Comparison of ENCODE assay signal across 7 mouse cellular contexts in genomic region chr15:38373797-38374196, GRCm38 (mm10).
A peak's percentile ranks its signal among the peaks of the same experiment; 100 is the strongest.
DNase-seq lines count a peak whose midpoint lies in the region; ATAC-seq lines count a peak whose summit lies in the region.

No protein-coding gene starts in this region.

- H3K4me1 ChIP-seq in embryonic facial prominence, embryonic 12.5 days: no peaks in the 10 kb centered on the region
- peaks cover 11% of the 10 kb centered on the region for H3K4me1 ChIP-seq in liver, embryonic 13.5 days (replicated peaks)
- peaks cover 16% of the 10 kb centered on the region for H3K4me1 ChIP-seq in stomach, embryonic 15.5 days

- 5% methylated on average over 21 of the region's 21 CpGs for WGBS in embryonic facial prominence, embryonic 12.5 days
- 6% methylated on average over 21 of the region's 21 CpGs for whole genome bisulfite sequencing in liver, embryonic 13.5 days (ENCODE audit: insufficient replicate concordance)
- WGBS in stomach, embryonic 15.5 days: 6% methylated on average over 21 of the region's 21 CpGs

- no peaks in the 10 kb centered on the region for H3K36me3 ChIP-seq in embryonic facial prominence, embryonic 12.5 days
- no peaks in the 10 kb centered on the region for H3K36me3 ChIP-seq in liver, embryonic 13.5 days
- H3K36me3 ChIP-seq in stomach, embryonic 15.5 days: no peaks in the 10 kb centered on the region

- H3K9me3 ChIP-seq in embryonic facial prominence, embryonic 12.5 days: no peaks in the 10 kb centered on the region
- H3K9me3 ChIP-seq in liver, embryonic 13.5 days (replicated peaks): no peaks in the 10 kb centered on the region
- H3K9me3 ChIP-seq in stomach, embryonic 15.5 days: no peaks in the 10 kb centered on the region

- no peak overlapping the region for H3K27ac ChIP-seq in embryonic facial prominence, embryonic 12.5 days
- no peak overlapping the region for H3K27ac ChIP-seq in liver, embryonic 13.5 days
- H3K27ac ChIP-seq in stomach, embryonic 15.5 days: peak overlapping the region; percentile 69

- H3K27me3 ChIP-seq in embryonic facial prominence, embryonic 12.5 days: no peaks in the 10 kb centered on the region
- H3K27me3 ChIP-seq in liver, embryonic 13.5 days: no peaks in the 10 kb centered on the region
- H3K27me3 ChIP-seq in stomach, embryonic 15.5 days (replicated peaks): no peaks in the 10 kb centered on the region

- peak; percentile 73 for ATAC-seq in embryonic facial prominence, embryonic 12.5 days (ENCODE audit: insufficient number of reproducible peaks, insufficient read depth, low FRiP score, low TSS enrichment)
- peak; percentile 66 for ATAC-seq in liver, embryonic 13.5 days (ENCODE audit: low read depth)
- ATAC-seq in monocyte, adult 5-6 weeks (replicated peaks; ENCODE audit: insufficient number of reproducible peaks, low FRiP score, low TSS enrichment, poor library complexity, severe bottlenecking): peak; percentile 57
- ATAC-seq in stomach, embryonic 15.5 days (ENCODE audit: insufficient read depth, low FRiP score, low read depth): peak; percentile 83

- H3K4me2 ChIP-seq in embryonic facial prominence, embryonic 12.5 days (replicated peaks): peak overlapping the region; percentile 52
- H3K4me2 ChIP-seq in liver, embryonic 13.5 days: peak overlapping the region; percentile 52
- H3K4me2 ChIP-seq in stomach, embryonic 15.5 days: peak overlapping the region; percentile 63

- H3K9ac ChIP-seq in embryonic facial prominence, embryonic 12.5 days: 0 out of 2 replicates have a peak overlapping the region, but pooled peaks have one; percentile 24
- no peak overlapping the region for H3K9ac ChIP-seq in liver, embryonic 13.5 days
- no peak overlapping the region for H3K9ac ChIP-seq in stomach, embryonic 15.5 days

- peak; percentile 63 for DNase-seq in brain, adult 2 months (ENCODE audit: low read depth, low spot score)
- DNase-seq in heart, adult 9 months (ENCODE audit: low spot score in 2 of 2): peak; percentile 89
- peak; percentile 84 to 85 for DNase-seq in kidney, adult 8-10 months
- DNase-seq in liver, embryonic 13.5 days: peak; percentile 33

- H3K4me3 ChIP-seq in embryonic facial prominence, embryonic 12.5 days: peak overlapping the region; percentile 24
- H3K4me3 ChIP-seq in liver, embryonic 13.5 days (replicated peaks): peak overlapping the region; percentile 12; the same call in 1 of the 2 replicates
- H3K4me3 ChIP-seq in stomach, embryonic 15.5 days (replicated peaks): peak overlapping the region; percentile 26

Comparison
In these comparisons a context has a peak if more than half of its experiments do, and no peak if none do; other contexts are left out.
1. DNase-seq: peak in every context shown above with its lines; median percentile 89 in heart, adult 9 months; 84 in kidney, adult 8-10 months; 63 in brain, adult 2 months; 33 in liver, embryonic 13.5 days.